Mouse (Mus musculus): ENCODE results near the gene Srd5a1.

GRCm38 (mm10) chr13:69562004-69562403 lies 49.2 kb downstream of the Srd5a1 start:
- TF ChIP-seq CTCF (IDR thresholded peaks at IDR 0.05; ENCODE audit: extremely low read depth, insufficient read length, insufficient replicate concordance, low read depth, low read length) = no peak
- no peak for TF ChIP-seq POLR2A (IDR thresholded peaks at IDR 0.05; ENCODE audit: low read depth, low read length)

Measured in small intestine, adult 2 months (tissue).